Mouse (Mus musculus) lung, embryonic 14.5 days (tissue): ENCODE data around the gene Trap1a. TPM values are rescaled to one million over a fixed set of nuclear protein-coding genes. Genes with fewer than 3 reads are reported as not detected.

Experiments
- ATAC-seq: fragments of 200-750 bp; cut with Nextera tagmentation; 2 replicates; pipeline ENCODE4 v1.8.0; 2017; ENCODE audit warnings: mild to moderate bottlenecking, moderate TSS enrichment, moderate library complexity; ENCODE audit not compliant: insufficient read depth
- DNase-seq: peaks from one replicate; pipeline ENCODE4 v3.0.0-alpha.2; 2015
- H3K27ac ChIP-seq: fragments of 300-500 bp; sonication (generic); 2 replicates; pipeline ENCODE4 v1.5.1; 2014; ENCODE audit warnings: low read depth, mild to moderate bottlenecking, moderate library complexity
- H3K27me3 ChIP-seq: fragments of 300-500 bp; sonication (generic); 2 replicates; pipeline ENCODE4 v1.6.1; 2014; ENCODE audit warnings: low read length, control low read depth; ENCODE audit not compliant: insufficient read depth
- H3K36me3 ChIP-seq: fragments of 300-500 bp; sonication (generic); 2 replicates; pipeline ENCODE4 v1.6.1; 2014; ENCODE audit warnings: control low read depth; ENCODE audit not compliant: insufficient read depth
- H3K4me1 ChIP-seq: fragments of 300-500 bp; sonication (generic); 2 replicates; pipeline ENCODE4 v1.6.1; 2014; ENCODE audit warnings: antibody characterized with exemption, control low read depth; ENCODE audit not compliant: insufficient read depth
- H3K4me2 ChIP-seq: fragments of 300-500 bp; sonication (generic); 2 replicates; pipeline ENCODE4 v1.6.1; 2014; ENCODE audit warnings: mild to moderate bottlenecking
- H3K4me3 ChIP-seq: fragments of 300-500 bp; sonication (generic); 2 replicates; pipeline ENCODE4 v1.5.1; 2014; ENCODE audit warnings: low read depth, low read length
- H3K9ac ChIP-seq: fragments of 300-500 bp; sonication (generic); 2 replicates; pipeline ENCODE4 v1.6.1; 2014
- H3K9me3 ChIP-seq: fragments of 300-500 bp; sonication (generic); 2 replicates; pipeline ENCODE4 v1.6.1; 2016; ENCODE audit warnings: low read depth, low read length, control low read depth
- CTCF ChIP-seq: IDR thresholded peaks from 2 replicates; pipeline ENCODE4 v1.5.1; 2016; ENCODE audit warnings: antibody characterized with exemption, low read depth
- WGBS: fragments of 180-500 bp; shearing (Covaris S2); extraction: QIAGEN DNeasy Blood & Tissue Kit; methylation state at CpG from one replicate; pipeline ENCODE4 v1.1.7; 2014; 5-methylcytosine and 5-hydroxymethylcytosine counted together
- polyA plus RNA-seq: library from polyadenylated mRNA; unstranded; fragments of >200 nt; fragmentation: Nextera tagmentation; extraction: Ambion mirVana; gene quantifications from 2 replicates; pipeline ENCODE4 v1.2.1, GENCODE M21; 2014

Gene Trap1a
- polyA plus RNA-seq, 1 experiment from 2014 or later: not detected

DNA sequence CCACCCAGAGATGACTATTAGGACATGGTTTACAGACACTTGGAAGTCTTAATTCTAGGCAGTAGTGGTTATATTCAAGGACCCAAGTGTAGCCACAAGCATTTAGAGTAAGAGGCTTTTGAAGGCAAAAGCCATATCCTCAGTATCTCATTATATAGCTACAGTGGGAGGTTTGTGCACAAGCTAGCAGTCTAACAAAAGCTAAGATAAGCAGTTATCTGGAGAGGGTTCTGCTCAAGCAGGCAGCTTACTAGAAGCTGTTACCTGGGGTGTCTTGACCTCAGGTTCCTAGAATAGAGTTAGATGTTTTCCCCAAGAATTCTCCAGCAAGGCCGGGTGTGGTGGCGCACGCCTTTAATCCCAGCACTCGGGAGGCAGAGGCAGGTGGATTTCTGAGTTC, 6.1 kb downstream of the Trap1a start:
- Histone ChIP-seq H3K9ac (no peak overlapping the region), H3K4me1 (no peaks in the 10 kb centered on the region), H3K9me3 (no peaks in the 10 kb centered on the region), H3K4me2 (no peak overlapping the region), H3K36me3 (no peaks in the 10 kb centered on the region), H3K27ac (no peak overlapping the region), H3K4me3 (no peak overlapping the region), H3K27me3 (no peaks in the 10 kb centered on the region)
- TF ChIP-seq CTCF: no peak
- 97% methylated on average over 4 of the region's 4 CpGs for WGBS
- DNase-seq (no peak), ATAC-seq (no peak)

DNA sequence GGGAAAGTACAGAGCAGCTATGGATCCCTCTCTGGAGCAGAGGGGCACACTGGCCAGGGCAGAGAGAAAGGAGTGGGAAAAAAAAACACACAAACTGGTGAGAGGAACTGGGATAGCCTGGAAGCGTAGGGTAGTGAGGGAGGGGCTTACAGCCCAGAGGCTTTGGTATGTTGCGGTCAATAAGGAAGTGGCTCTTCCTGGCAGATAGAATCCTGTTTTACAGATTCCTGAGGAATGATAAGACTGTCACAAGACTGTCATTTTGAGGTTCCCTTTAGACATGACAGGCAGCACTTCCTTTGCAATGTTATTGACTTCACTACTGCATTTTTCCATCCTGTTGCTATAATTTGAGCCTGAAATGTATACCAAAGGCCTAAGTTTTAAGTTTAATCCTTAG, 7.7 kb downstream of the Trap1a start:
- Histone ChIP-seq H3K4me1 (no peaks in the 10 kb centered on the region), H3K36me3 (no peaks in the 10 kb centered on the region), H3K27me3 (no peaks in the 10 kb centered on the region), H3K9ac (no peak overlapping the region), H3K4me2 (no peak overlapping the region), H3K9me3 (no peaks in the 10 kb centered on the region), H3K4me3 (no peak overlapping the region), H3K27ac (no peak overlapping the region)
- ATAC-seq: no peak
- no peak for DNase-seq
- no peak for TF ChIP-seq CTCF
- WGBS: 69% methylated on average over 2 of the region's 2 CpGs

DNA sequence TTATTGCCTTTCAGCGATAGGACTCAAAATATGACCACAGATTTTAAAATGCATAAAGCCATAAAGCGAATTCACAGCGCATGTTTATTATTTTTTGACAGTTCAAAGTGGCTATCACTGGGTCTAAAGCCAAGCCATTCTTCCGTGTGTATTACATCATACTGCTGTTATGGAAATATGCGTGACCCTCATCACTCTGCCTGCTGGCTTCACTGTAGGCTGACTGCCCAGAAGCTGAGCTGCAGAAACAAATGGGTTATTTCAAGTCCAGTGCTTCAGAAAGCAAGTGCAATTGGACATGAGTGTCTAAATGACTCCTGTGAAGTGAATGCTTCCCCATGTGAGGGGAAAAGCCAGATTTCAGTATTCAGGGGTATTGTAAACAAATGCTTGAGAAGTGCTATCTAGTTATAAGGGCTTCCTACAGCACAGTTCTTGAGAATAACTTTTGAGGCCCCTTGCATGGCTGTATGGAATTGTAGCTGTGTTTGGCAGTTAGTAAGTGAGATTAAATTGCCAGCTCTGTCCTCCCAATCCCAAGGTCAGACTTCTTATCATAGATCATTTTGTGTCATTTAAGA, 18.8 kb downstream of the Trap1a start:
- no peaks in the 10 kb centered on the region for H3K36me3 ChIP-seq
- H3K4me3 ChIP-seq: no peak overlapping the region
- no peak overlapping the region for H3K4me2 ChIP-seq
- TF ChIP-seq CTCF: no peak
- DNase-seq (peak; percentile 79), ATAC-seq (peak; percentile 92)
- no peaks in the 10 kb centered on the region for H3K27me3 ChIP-seq
- no peak overlapping the region for H3K9ac ChIP-seq
- H3K9me3 ChIP-seq: no peaks in the 10 kb centered on the region
- H3K4me1 ChIP-seq: no peaks in the 10 kb centered on the region
- no peak overlapping the region for H3K27ac ChIP-seq
- WGBS: 39% methylated on average over 5 of the region's 5 CpGs

DNA sequence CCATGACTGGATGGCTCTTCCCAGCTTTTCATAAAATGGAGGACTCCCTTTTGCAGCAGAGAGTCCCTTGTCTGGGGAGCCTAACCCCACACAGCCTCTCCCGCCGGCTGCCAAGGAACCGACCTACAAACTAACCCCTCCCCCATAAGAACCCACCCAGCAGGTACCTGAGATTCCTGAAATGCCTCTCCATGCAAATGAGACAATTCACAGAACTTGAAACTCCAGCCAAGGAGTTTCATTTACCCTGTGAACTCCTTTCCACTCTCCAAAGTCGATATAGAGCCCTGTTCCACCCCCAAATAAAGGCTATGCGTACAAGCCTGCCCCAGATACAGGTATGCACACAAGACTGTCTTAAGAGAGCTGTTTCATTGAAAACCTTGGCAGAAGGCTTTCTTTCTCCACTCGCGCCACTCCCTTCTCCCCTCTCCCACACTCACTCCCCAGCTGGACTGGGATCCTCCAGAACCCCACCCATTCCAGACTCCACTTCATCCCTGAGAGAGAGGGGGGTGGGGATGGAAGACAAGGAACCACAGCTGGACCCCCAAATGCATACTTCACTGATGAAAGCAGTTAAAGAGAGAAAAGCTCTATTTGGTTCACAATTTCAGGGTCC, 24.3 kb downstream of the Trap1a start:
- Histone ChIP-seq H3K36me3 (no peaks in the 10 kb centered on the region), H3K9me3 (no peaks in the 10 kb centered on the region), H3K27ac (peak overlapping the region; percentile 65), H3K4me1 (no peaks in the 10 kb centered on the region), H3K27me3 (no peaks in the 10 kb centered on the region), H3K4me3 (no peak overlapping the region), H3K4me2 (peak overlapping the region; percentile 36; the same call in 1 of the 2 replicates), H3K9ac (no peak overlapping the region)
- ATAC-seq (peak; percentile 76), DNase-seq (peak; percentile 30)
- no peak for TF ChIP-seq CTCF
- 51% methylated on average over 7 of the region's 7 CpGs for WGBS

DNA sequence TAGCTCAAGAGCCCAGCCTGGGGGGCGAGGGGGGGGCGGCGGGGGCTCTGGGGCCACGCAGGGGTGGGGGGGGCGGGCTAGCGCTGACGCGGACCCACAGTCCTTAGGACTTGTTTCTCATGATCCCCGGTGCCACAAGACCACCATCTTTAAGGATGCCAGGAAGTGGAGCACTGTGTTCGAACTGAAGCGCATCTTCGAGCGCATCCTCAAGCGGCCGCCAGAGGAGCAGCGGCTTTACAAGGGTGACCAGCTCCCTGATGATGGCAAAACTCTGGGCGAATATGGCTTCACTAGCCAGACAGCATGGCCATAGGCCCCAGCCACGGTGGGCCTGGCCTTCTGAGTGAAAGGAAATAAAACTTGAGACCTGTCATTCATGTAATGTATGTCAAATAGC, 24.9 kb downstream of the Trap1a start:
- no peak overlapping the region for H3K9ac ChIP-seq
- H3K4me1 ChIP-seq: no peaks in the 10 kb centered on the region
- no peak for DNase-seq
- 0 out of 2 replicates have a peak overlapping the region, but pooled peaks have one; percentile 4 for H3K4me2 ChIP-seq
- 65% methylated on average over 17 of the region's 18 CpGs for WGBS
- no peak for TF ChIP-seq CTCF
- H3K27ac ChIP-seq: peak overlapping the region; percentile 30; the same call in 1 of the 2 replicates
- no peaks in the 10 kb centered on the region for H3K9me3 ChIP-seq
- H3K4me3 ChIP-seq: no peak overlapping the region
- H3K36me3 ChIP-seq: no peaks in the 10 kb centered on the region
- no peak for ATAC-seq
- H3K27me3 ChIP-seq: no peaks in the 10 kb centered on the region

DNA sequence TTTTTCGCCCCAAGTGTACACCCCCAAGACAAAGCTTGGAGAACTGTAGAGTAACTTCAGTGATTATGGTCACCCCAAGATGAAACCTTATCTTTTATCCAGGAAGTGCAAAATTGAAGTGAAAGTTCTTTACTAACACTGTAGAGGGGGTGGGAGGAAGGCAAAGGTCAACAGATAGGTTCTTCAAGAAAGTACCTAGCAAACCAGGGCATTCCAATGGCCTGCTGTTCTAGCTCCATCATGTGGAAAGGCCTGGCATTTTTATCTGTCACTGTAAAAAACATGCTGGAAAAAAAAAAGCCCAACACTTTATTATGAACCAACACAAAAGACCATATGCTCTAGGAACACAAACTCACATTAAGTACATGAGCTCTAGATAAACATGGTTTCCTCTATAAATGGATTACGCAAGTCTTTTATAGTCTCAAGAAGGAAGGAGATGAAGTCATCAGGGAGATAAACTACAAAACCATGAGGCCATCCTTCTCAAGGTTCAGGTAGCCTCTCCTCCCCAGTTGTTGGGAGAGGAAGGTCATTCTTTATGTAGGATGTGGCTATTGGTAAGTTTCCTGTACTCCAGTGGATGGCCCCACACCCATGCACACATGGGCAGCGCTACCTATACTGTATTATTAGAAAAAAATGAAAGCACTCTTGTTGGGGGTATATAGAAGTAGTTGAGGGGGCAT, 33.5 kb downstream of the Trap1a start:
- Histone ChIP-seq H3K36me3 (no peaks in the 10 kb centered on the region), H3K4me2 (no peak overlapping the region), H3K9me3 (no peaks in the 10 kb centered on the region), H3K4me3 (no peak overlapping the region), H3K27ac (no peak overlapping the region), H3K4me1 (no peaks in the 10 kb centered on the region), H3K9ac (no peak overlapping the region), H3K27me3 (no peaks in the 10 kb centered on the region)
- ATAC-seq (peak; percentile 56; the same call in 1 of the 2 replicates), DNase-seq (peak; percentile 22)
- peak; percentile 23 for TF ChIP-seq CTCF
- 78% methylated on average over 3 of the region's 3 CpGs for WGBS

DNA sequence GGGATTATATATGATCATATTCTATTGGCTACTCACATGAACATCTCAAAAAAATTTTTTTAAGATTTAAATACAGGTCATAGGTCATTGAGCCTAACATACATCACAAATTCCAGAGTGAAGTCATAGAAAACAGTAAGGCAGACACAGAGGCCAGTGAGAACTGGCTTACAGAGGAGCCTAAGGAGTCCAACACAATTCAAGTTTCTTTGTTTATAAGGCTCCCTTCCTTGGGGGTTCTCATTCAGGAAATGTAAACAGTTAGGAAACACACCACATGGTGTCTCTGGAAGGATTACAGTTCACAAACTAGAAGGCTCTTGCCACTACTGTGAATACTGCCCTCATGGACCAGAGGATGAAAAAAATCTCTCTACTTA, 34.0 kb downstream of the Trap1a start:
- ATAC-seq: peak; percentile 71; the same call in 1 of the 2 replicates
- H3K9me3 ChIP-seq: no peaks in the 10 kb centered on the region
- TF ChIP-seq CTCF: no peak
- H3K27ac ChIP-seq: no peak overlapping the region
- no peak overlapping the region for H3K4me3 ChIP-seq
- no peaks in the 10 kb centered on the region for H3K4me1 ChIP-seq
- no peaks in the 10 kb centered on the region for H3K27me3 ChIP-seq
- no peak overlapping the region for H3K9ac ChIP-seq
- H3K4me2 ChIP-seq: no peak overlapping the region
- no peaks in the 10 kb centered on the region for H3K36me3 ChIP-seq
- DNase-seq: peak; percentile 35
